Mouse (Mus musculus) spleen, adult 2 months (tissue): ENCODE measurements around the gene Nos3.

Source experiments
- CTCF ChIP-seq: fragments of 200-500 bp; IDR thresholded peaks from 2 replicates; pipeline ENCODE4 v1.5.1; 2011; ENCODE audit warnings: mild to moderate bottlenecking, inconsistent platforms; ENCODE audit not compliant: insufficient read depth, insufficient read length, insufficient replicate concordance; ENCODE audit errors: extremely low read depth
- POLR2A ChIP-seq: fragments of 200-500 bp; IDR thresholded peaks from 2 replicates; pipeline ENCODE4 v1.6.1; 2011; ENCODE audit warnings: low read depth, low read length, inconsistent platforms

DNA sequence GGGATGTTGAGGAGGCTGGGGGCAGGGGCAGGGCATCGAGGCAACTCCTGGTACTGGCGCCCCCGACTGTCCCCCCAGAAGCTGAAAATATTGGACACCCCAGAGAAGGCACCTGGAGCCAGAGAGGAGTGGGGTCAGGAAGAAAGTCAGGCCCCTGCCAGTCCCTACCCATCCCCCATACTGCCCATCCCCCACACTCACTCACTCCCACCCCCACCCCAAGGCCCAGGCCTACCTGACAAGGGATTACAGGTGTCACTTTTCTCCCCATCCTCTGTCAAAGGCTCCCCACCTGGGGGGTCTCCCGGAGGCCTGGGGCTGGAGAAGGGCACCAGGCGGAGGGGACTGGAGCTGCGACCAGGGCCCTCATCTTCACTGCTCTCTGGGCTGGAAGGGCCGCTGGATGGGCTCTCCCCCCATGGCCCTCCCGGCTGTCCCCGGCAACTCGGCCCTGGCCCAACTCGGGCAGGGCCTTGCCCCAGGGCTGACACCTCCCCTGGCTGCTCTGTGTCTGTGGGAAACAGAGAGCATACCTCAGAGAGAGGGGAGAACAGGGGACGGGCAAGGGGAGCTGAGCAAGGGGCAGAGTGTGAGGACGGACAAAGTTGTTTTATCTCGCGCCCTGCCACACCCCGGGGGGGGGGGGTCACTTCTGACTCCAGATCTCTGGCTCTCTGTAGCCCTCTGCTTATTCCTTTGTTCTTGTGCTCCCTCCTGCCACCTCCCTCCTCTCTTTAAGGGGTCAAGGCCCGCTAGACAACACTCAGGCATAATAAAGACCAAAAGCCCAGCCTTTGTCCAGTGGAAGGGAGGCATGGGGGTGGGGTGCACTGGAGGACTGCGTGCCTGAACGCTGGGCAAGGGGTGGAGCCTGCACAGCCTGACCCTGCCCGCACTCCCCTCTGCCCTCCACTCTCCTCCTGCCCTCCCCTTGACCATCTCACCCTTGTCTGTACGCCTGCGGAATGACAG is 42.6 kb upstream of the Nos3 start:
- TF ChIP-seq CTCF (no peak), POLR2A (no peak)
